Mouse (Mus musculus) embryonic facial prominence, embryonic 11.5 days (tissue): Measurements from ENCODE around the gene AA792892. TPM values are rescaled to one million over a fixed set of nuclear protein-coding genes. Genes with fewer than 3 reads are reported as not detected.
"Not testable (repeated sequence)": the region's sequence is repeated elsewhere in the genome, so short reads cannot be mapped to it uniquely, and the experiment has no call there.

Experiments
- ATAC-seq: fragments of 200-750 bp; cut with Nextera tagmentation; replicated peaks from 2 replicates; pipeline ENCODE4 v1.8.0; 2017; ENCODE audit warnings: low read depth; ENCODE audit not compliant: insufficient number of reproducible peaks, low FRiP score, low TSS enrichment
- DNase-seq: peaks from one replicate; pipeline ENCODE4 v3.0.0-alpha.2; 2015; ENCODE audit warnings: low spot score
- H3K27ac ChIP-seq: fragments of 300-500 bp; sonication (generic); replicated peaks from 2 replicates; pipeline ENCODE4 v1.5.1; 2014; ENCODE audit warnings: mild to moderate bottlenecking, low read depth, low read length, control low read depth
- H3K27me3 ChIP-seq: fragments of 300-500 bp; sonication (generic); 2 replicates; pipeline ENCODE4 v1.6.1; 2014; ENCODE audit warnings: mild to moderate bottlenecking, low read length, moderate library complexity, mixed read lengths; ENCODE audit not compliant: control insufficient read depth, insufficient read depth
- H3K36me3 ChIP-seq: fragments of 300-500 bp; sonication (generic); replicated peaks from 2 replicates; pipeline ENCODE4 v1.6.1; 2014; ENCODE audit warnings: low read depth, mild to moderate bottlenecking, low read length, moderate library complexity, mixed read lengths; ENCODE audit not compliant: control insufficient read depth, insufficient read depth
- H3K4me1 ChIP-seq: fragments of 300-500 bp; sonication (generic); 2 replicates; pipeline ENCODE4 v1.6.1; 2014; ENCODE audit warnings: low read length, mixed read lengths; ENCODE audit not compliant: control insufficient read depth, insufficient read depth
- H3K4me2 ChIP-seq: fragments of 300-500 bp; sonication (generic); 2 replicates; pipeline ENCODE4 v1.6.1; 2014; ENCODE audit warnings: low read depth, mild to moderate bottlenecking, control low read depth, low read length, moderate library complexity
- H3K4me3 ChIP-seq: fragments of 300-500 bp; sonication (generic); 2 replicates; pipeline ENCODE4 v1.5.1; 2014; ENCODE audit warnings: low read depth, low read length, control low read depth
- H3K9ac ChIP-seq: fragments of 300-500 bp; sonication (generic); replicated peaks from 2 replicates; pipeline ENCODE4 v1.6.1; 2014; ENCODE audit warnings: mild to moderate bottlenecking, control low read depth, low read length
- H3K9me3 ChIP-seq: fragments of 300-500 bp; sonication (generic); replicated peaks from 2 replicates; pipeline ENCODE4 v1.6.1; 2016; ENCODE audit warnings: mild to moderate bottlenecking, low read length, inconsistent platforms, mixed read lengths; ENCODE audit not compliant: control insufficient read depth
- WGBS: fragments of 180-500 bp; shearing (Covaris S2); extraction: QIAGEN DNeasy Blood & Tissue Kit; methylation state at CpG from one replicate; pipeline ENCODE4 v1.1.7; 2014; 5-methylcytosine and 5-hydroxymethylcytosine counted together
- polyA plus RNA-seq: library from polyadenylated mRNA; unstranded; fragments of >200 nt; fragmentation: Nextera tagmentation; extraction: Ambion mirVana; gene quantifications from 2 replicates; pipeline ENCODE4 v1.2.1, GENCODE M21; 2014

AA792892 gene
- not detected in 2 replicates for polyA plus RNA-seq

DNA sequence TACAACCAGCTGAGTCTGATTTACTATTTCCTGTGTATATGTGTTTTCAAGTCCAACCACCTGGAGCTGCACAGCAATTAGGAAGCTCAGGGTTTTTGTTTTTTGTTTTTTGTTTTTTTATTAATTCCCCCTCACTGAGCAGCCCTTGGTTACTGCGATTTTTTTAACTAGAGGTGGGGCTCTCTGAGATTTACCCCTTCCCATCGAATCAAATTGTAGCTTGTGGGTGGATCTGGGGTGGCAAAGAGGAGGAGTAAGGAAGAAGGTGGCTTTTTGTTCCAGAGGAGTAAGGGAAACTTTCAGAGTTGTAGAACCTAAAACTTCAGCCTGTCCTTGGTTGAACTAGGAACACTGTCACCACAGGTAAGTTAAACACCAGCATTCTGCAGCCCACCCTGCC is at the start of gene AA792892:
TSS of gene AA792892 (plus strand) at position 301 of the 400 bp plus-strand sequence.
- not testable (repeated sequence) for H3K9me3 ChIP-seq, DNase-seq, H3K36me3 ChIP-seq, H3K9ac ChIP-seq, H3K4me1 ChIP-seq, H3K4me2 ChIP-seq, H3K27ac ChIP-seq, H3K27me3 ChIP-seq, H3K4me3 ChIP-seq, ATAC-seq
- WGBS, result no CpG with 5 or more reads among the region's 2 CpGs

DNA sequence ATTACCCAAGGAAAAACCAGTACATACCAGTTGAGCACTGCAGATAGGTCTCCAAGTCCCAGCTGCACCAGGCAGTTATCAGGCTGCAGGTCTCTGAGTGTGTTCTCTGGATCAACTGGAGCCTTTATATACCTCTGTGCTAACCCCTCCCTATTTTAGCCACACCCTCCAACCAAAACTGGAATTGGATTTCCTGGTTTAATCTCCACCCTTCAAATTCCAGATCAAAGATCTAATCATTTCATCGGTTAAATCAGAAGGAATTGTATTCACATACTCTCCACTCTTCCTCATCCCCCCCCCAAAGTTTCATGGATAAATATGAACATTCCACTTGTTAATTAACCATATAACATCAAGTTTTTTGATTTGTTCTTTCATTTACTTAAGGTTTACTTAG is 32.9 kb upstream of the AA792892 start, which contains the start of gene A430089I19Rik:
TSS of gene A430089I19Rik (minus strand) at position 101 of the 400 bp plus-strand sequence.
- H3K9me3 ChIP-seq, ATAC-seq: not testable (repeated sequence)
- WGBS, result 94% methylated on average over 1 of the region's 1 CpGs

DNA sequence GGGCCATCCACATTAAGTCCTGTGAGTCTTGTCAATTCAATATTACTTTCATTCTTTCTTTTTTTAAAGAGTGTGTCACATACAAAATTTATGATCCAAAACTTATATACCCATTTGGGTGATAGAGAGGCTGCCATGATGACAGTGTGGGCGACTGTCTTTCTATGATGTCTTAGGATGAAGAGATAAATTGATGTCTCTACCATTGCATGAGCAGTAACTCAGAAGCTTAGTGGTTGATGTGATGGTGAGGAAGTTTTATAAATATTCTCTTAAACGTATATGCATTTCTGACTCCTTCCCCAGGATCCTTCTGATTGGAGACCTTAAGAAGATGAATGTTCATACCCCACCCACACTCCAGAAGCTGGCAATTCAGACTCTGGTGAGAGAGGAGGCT is 25.4 kb upstream of the AA792892 start, which contains the start of gene Gm6502:
TSS of gene Gm6502 (plus strand) at position 301 of the 400 bp plus-strand sequence.
- not testable (repeated sequence) for DNase-seq, H3K27ac ChIP-seq, H3K9me3 ChIP-seq, ATAC-seq, H3K4me2 ChIP-seq, H3K4me1 ChIP-seq, H3K27me3 ChIP-seq, H3K9ac ChIP-seq, H3K4me3 ChIP-seq, H3K36me3 ChIP-seq
- no CpG with 5 or more reads among the region's 2 CpGs for WGBS

More for the DNA sequence above, 32.9 kb upstream of the AA792892 start, which contains the start of gene A430089I19Rik:
- H3K4me1 ChIP-seq, H3K4me3 ChIP-seq, H3K4me2 ChIP-seq, H3K27ac ChIP-seq, H3K36me3 ChIP-seq, H3K9ac ChIP-seq, DNase-seq, H3K27me3 ChIP-seq: not testable (repeated sequence)

Other genes starting within 250 kb of the AA792892 start
- gene Gm3106, start 121.7 kb upstream of the AA792892 start, polyA plus RNA-seq, result not detected in 2 replicates
- not detected in 2 replicates for gene A430089I19Rik, start 33.0 kb upstream of the AA792892 start, polyA plus RNA-seq
- not detected in 2 replicates for gene Gm6502, start 25.3 kb upstream of the AA792892 start, polyA plus RNA-seq
- not detected in 2 replicates for gene Gm7682, start 106.0 kb downstream of the AA792892 start, polyA plus RNA-seq
- gene Gm3139, start 186.5 kb downstream of the AA792892 start, polyA plus RNA-seq, result not detected in 2 replicates